Mouse (Mus musculus): Measurements from ENCODE around the gene Gga1.

DNA sequence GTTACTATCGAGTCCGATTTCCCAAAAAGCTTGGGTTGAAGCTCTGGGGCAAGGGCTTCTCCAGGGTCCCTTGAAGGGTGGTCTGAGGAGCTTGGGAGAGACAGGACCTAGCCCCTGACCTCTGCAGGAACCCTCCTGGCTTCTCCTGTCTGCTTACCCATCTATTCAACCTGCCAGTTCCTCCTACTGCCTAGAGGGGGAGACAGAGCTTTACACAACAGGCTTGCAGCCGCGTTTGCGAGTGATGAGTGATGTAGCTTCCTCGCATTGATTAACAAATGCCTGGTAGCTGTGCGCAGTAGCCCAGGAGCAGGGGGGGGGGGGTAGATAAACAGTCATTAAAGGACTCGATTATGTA, 38.6 kb downstream of the Gga1 start:
- TF ChIP-seq GATA1 (IDR thresholded peaks at IDR 0.05; ENCODE audit: low read length) (no peak), TAL1 (IDR thresholded peaks at IDR 0.05; ENCODE audit: low read length) (no peak)
